Mouse (Mus musculus): Measurements from ENCODE around the gene Fignl2.

- no peak for TF ChIP-seq CTCF (IDR thresholded peaks at IDR 0.05; ENCODE audit: low read depth, low read length)
- no peak for TF ChIP-seq POLR2AphosphoS5 (IDR thresholded peaks at IDR 0.05; ENCODE audit: insufficient replicate concordance, low read depth, low read length)
- TF ChIP-seq GATA1 (IDR thresholded peaks at IDR 0.05; ENCODE audit: borderline replicate concordance, low read length) = no peak
- no peak for TF ChIP-seq TAL1 (conservative IDR thresholded peaks at IDR 0.05; ENCODE audit: low read depth, low read length)
Observed at GRCm38 (mm10) chr15:101076071-101077000, 2.0 kb downstream of the Fignl2 start.

Measured in G1E (cell line).